ENCODE assay signal across 10 mouse cellular contexts in genomic region chr7:98354160-98354920, GRCm38 (mm10). TPM values are rescaled to one million over a fixed set of nuclear protein-coding genes. Genes with fewer than 3 reads are reported as not detected.
DNase-seq lines count a peak whose midpoint lies in the region; ATAC-seq lines count a peak whose summit lies in the region.
"Had no signal": no experiment of that assay in that cellular context is flagged by ENCODE, and none has a peak within 500 bp of the region (broad histone marks: within the 10 kb centered on the region; RNA-seq: fewer than 3 reads in every experiment).

No protein-coding gene starts in this region.

- H3K4me2 ChIP-seq in forebrain, embryonic 12.5 days = peak overlapping the region; percentile 11; the same call in 1 of the 2 replicates
- H3K4me2 ChIP-seq in intestine, embryonic 15.5 days (replicated peaks) = peak overlapping the region; percentile 35
- H3K4me2 ChIP-seq: lung, embryonic 15.5 days had no signal

- DNase-seq in kidney, postnatal 36 days = peak; percentile 53 to 59
- DNase-seq in kidney, adult 8-10 months = no peak
- DNase-seq in retina, embryonic 14.5 days (ENCODE audit: low spot score) = peak; percentile 43
- no peak for DNase-seq in natural killer cell, adult 2 months (ENCODE audit: low spot score in 2 of 2)
- no peak for DNase-seq in left cerebral cortex, postnatal 25 days (ENCODE audit: low spot score in 2 of 2)
- DNase-seq: gastrocnemius, postnatal 10 days had no signal

- no peaks in the 10 kb centered on the region for H3K9me3 ChIP-seq in forebrain, embryonic 12.5 days
- no peaks in the 10 kb centered on the region for H3K9me3 ChIP-seq in intestine, embryonic 15.5 days
- H3K9me3 ChIP-seq: lung, embryonic 15.5 days had no signal

- H3K27me3 ChIP-seq in forebrain, embryonic 12.5 days = 0 out of 2 replicates have a peak, but pooled peaks cover 10% of the 10 kb centered on the region
- no peaks in the 10 kb centered on the region for H3K27me3 ChIP-seq in intestine, embryonic 15.5 days (replicated peaks)
- H3K27me3 ChIP-seq: lung, embryonic 15.5 days had no signal

- WGBS in forebrain, embryonic 12.5 days = 14% methylated on average over 12 of the region's 12 CpGs
- 27% methylated on average over 12 of the region's 12 CpGs for WGBS in intestine, embryonic 15.5 days

- no peak overlapping the region for H3K4me3 ChIP-seq in forebrain, embryonic 12.5 days (replicated peaks)
- no peak overlapping the region for H3K4me3 ChIP-seq in intestine, embryonic 15.5 days (replicated peaks)
- H3K4me3 ChIP-seq: lung, embryonic 15.5 days had no signal

- ATAC-seq in forebrain, embryonic 12.5 days (ENCODE audit: low FRiP score) = 0 out of 2 replicates have a peak, but pooled peaks have one; percentile 21
- peak; percentile 51 for ATAC-seq in intestine, embryonic 15.5 days

- peak overlapping the region; percentile 43; the same call in 1 of the 2 replicates for H3K27ac ChIP-seq in forebrain, embryonic 12.5 days
- H3K27ac ChIP-seq in intestine, embryonic 15.5 days = peak overlapping the region; percentile 0; the same call in 1 of the 2 replicates
- H3K27ac ChIP-seq: lung, embryonic 15.5 days had no signal

- peak overlapping the region; percentile 34; the same call in 1 of the 2 replicates for H3K9ac ChIP-seq in forebrain, embryonic 12.5 days
- H3K9ac ChIP-seq in intestine, embryonic 15.5 days = 0 out of 2 replicates have a peak overlapping the region, but pooled peaks have one; percentile 17
- H3K9ac ChIP-seq: lung, embryonic 15.5 days had no signal

- peaks cover 28% of the 10 kb centered on the region for H3K36me3 ChIP-seq in forebrain, embryonic 12.5 days (replicated peaks)
- peaks cover 18% of the 10 kb centered on the region for H3K36me3 ChIP-seq in intestine, embryonic 15.5 days

- intact Hi-C loops in left cerebral cortex, postnatal 25 days (cut with DNase I) = no loop called here

- peaks cover 56% of the 10 kb centered on the region for H3K4me1 ChIP-seq in forebrain, embryonic 12.5 days
- H3K4me1 ChIP-seq in intestine, embryonic 15.5 days (replicated peaks) = peaks cover 29% of the 10 kb centered on the region

RNA-seq across cellular contexts. Expression of gene Tsku, which starts 6.8 kb away (rescaled TPM):
- 6.5 and 7.7 TPM in 2 replicates for polyA plus RNA-seq in forebrain, embryonic 12.5 days (2016; fragmentation: Nextera tagmentation; extraction: Ambion mirVana)
- 8.2 and 8.8 TPM in 2 replicates for polyA plus RNA-seq in intestine, embryonic 15.5 days (2015; fragmentation: Nextera tagmentation; extraction: Ambion mirVana)
- total RNA-seq in left cerebral cortex, postnatal 25 days (2021) = 1 to 10 TPM; 2.1 to 2.7 TPM
- total RNA-seq: neutrophil, adult 5-6 weeks had no signal

RNA-seq across cellular contexts. Expression of gene Acer3, which starts 33.3 kb away (rescaled TPM):
- 10.6 and 11.7 TPM in 2 replicates for polyA plus RNA-seq in forebrain, embryonic 12.5 days (2016; fragmentation: Nextera tagmentation; extraction: Ambion mirVana)
- 20.0 and 20.5 TPM in 2 replicates for polyA plus RNA-seq in intestine, embryonic 15.5 days (2015; fragmentation: Nextera tagmentation; extraction: Ambion mirVana)
- total RNA-seq in left cerebral cortex, postnatal 25 days (2021) = 10 to 100 TPM; 20.0 to 26.1 TPM

Comparison
In these comparisons a context has a peak if more than half of its experiments do, and no peak if none do; other contexts are left out.
1. DNase-seq: peak in kidney, postnatal 36 days (2 of 2) and retina, embryonic 14.5 days (single experiment); none in kidney, adult 8-10 months (0 of 2), natural killer cell, adult 2 months (0 of 2) and left cerebral cortex, postnatal 25 days (0 of 2).